Mouse (Mus musculus): ENCODE data around the gene H3f3b. TPM values are rescaled to one million over a fixed set of nuclear protein-coding genes. Genes with fewer than 3 reads are reported as not detected.

H3f3b gene
- polyA plus RNA-seq, 1 experiment: 217 TPM

DNA sequence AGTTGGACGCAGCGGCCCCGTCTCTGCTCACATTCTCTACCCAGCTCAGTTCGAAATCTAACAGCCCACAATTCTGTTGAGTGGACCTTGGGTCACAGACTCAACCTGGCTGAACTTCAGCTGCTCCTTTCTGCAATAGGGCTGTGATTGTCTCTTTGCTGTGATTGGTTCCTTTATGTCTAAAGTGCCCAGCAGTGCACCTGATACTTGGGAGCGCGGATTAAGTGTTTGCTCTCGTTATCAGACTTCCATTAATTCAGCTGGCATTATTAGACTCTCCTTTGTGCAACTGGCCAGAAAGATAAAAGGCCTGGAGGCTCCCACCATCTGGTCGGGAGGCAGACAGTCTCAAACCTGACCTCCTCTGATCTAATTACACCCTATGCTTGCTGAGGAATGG, 12.9 kb downstream of the H3f3b start:
- H3K4me3 ChIP-seq (ENCODE audit: insufficient read depth, low read length): no peak overlapping the region
- no peaks in the 10 kb centered on the region; the same call in 1 of the 2 replicates for H3K4me1 ChIP-seq (ENCODE audit: control insufficient read depth, insufficient read depth, low read length)
- no peak overlapping the region for H3K27ac ChIP-seq (ENCODE audit: insufficient read depth, low read length)
- TF ChIP-seq POLR2A (IDR thresholded peaks at IDR 0.05; ENCODE audit: extremely low read depth, insufficient read depth, low read length) (no peak), CTCF (IDR thresholded peaks at IDR 0.05; ENCODE audit: extremely low read depth, insufficient read depth, low read length) (no peak)

DNA sequence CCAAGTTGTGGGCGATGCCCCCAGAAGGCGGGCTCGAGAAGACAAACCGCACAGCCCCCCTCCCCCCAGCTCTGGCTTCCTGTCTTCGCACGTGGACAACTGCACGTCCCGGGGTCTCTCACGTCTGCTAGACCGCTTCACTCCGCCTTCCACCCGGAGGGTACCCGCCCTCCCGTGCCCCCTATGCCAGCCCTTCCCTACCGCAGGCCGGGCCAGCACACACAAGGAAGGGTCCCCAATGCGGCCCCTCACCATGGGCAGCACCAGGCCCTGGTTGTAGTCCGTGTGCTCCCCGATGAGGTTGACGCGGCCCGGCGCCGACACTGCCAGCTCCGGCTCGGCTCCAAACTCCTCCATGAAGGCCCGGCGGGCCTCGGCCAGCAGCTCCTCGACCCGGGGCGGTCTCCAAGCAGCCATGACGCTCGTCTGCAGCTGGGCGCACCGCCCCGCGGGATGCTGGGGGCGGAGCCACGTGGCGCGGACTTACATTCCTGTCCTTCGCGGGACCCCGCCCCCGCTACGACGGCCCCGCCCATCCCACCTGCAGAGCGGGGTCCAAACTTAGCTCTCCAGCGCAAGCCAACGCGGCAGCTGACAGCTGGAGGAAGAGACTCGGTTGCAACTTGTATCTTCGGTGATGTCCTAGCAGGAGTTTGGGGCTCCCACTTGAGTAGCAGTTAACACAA, 15.4 kb downstream of the H3f3b start, which contains the start of gene Galk1:
Gene Galk1 (minus strand): TSS at position 458 of the 686 bp plus-strand sequence.
- no peak within 1 kb of the TSS for H3K27ac ChIP-seq (ENCODE audit: insufficient read depth, low read length)
- H3K4me3 ChIP-seq (ENCODE audit: insufficient read depth, low read length): peak within 1 kb of the TSS; percentile 58
- no peaks in the 10 kb centered on the region; the same call in 1 of the 2 replicates for H3K4me1 ChIP-seq (ENCODE audit: control insufficient read depth, insufficient read depth, low read length)
- TF ChIP-seq POLR2A (IDR thresholded peaks at IDR 0.05; ENCODE audit: extremely low read depth, insufficient read depth, low read length) (0 out of 2 replicates have a peak, but pooled peaks have one; percentile 26), CTCF (IDR thresholded peaks at IDR 0.05; ENCODE audit: extremely low read depth, insufficient read depth, low read length) (no peak)

DNA sequence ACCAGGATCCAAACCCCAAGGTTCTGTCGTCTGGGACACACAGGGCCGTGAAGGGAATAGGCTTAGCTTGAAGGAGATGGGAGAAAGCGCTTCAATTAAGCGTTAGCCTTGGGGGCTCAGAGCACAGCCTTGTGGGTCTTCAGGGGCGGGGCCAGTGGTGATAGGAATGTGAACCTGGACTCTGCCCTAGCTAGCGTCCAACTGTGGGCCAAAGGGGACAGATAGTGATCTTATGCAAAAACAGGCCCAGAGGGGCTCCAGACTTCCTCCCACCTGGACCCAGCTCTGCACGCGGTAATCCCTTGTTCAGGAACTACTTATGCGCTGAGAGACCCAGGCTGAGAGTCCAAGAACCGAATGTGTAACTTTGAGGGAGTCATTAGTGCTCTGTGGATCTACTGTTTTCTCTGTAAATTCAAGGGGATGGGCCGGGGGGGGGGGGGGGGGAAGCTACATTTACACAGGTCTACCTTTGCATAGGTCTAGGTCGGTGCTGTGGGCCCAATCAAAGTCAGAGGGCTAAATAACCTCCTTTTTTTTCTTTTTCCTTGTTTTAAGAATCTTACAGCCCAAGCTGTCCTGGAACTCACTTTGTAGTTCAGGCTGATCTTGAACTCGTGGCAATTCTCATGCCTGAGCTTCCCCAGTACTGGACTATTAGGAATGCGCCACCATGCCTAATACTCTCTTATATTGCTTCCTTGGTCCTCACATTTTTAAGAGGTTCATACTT, 16.1 kb downstream of the H3f3b start:
- Histone ChIP-seq H3K27ac (ENCODE audit: insufficient read depth, low read length) (no peak overlapping the region), H3K4me3 (ENCODE audit: insufficient read depth, low read length) (peak overlapping the region; percentile 58), H3K4me1 (ENCODE audit: control insufficient read depth, insufficient read depth, low read length) (no peaks in the 10 kb centered on the region; the same call in 1 of the 2 replicates)
- TF ChIP-seq POLR2A (IDR thresholded peaks at IDR 0.05; ENCODE audit: extremely low read depth, insufficient read depth, low read length): no peak

DNA sequence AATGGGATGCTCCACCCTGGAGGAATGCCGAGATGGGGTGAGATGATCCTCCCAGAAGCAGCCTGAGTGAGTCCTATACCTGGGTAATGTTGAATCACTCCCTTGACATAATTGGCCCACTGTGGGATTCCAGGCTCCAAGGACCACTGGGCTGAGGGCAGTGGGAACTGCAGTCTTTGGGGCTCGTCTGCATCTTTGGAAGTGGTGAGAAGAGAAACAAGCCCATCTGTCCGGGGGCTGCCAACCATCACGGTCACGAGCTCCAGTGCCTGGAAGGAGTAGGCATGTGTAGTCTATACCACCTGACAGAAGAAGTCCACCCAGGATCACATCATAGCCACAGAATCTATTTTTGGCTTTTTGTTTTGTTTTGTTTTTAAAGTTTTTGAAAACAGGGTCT, 16.8 kb downstream of the H3f3b start:
- Histone ChIP-seq H3K4me3 (ENCODE audit: insufficient read depth, low read length) (no peak overlapping the region), H3K4me1 (ENCODE audit: control insufficient read depth, insufficient read depth, low read length) (no peaks in the 10 kb centered on the region; the same call in 1 of the 2 replicates), H3K27ac (ENCODE audit: insufficient read depth, low read length) (no peak overlapping the region)
- no peak for TF ChIP-seq CTCF (IDR thresholded peaks at IDR 0.05; ENCODE audit: extremely low read depth, insufficient read depth, low read length)
- TF ChIP-seq POLR2A (IDR thresholded peaks at IDR 0.05; ENCODE audit: extremely low read depth, insufficient read depth, low read length): no peak

DNA sequence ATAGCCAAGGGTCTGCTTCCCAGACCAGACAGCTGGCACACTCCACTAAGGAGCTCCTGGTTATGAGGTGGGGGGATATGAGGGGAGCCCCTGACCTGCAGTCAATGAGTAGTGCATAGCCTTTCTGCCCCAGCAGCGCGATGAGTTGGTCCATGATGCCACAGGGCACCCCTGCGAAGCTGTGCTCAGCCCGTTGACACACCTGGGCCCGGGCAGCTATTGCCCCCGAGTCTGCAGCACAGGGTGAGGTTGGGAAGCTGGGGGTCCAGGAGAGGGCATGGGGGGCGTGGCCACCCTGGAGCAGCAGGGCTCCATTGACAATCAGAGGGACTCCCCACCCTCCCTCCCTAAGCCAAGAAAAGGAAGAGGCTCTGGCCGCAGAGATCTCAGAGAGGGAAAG, 17.6 kb downstream of the H3f3b start:
- TF ChIP-seq CTCF (IDR thresholded peaks at IDR 0.05; ENCODE audit: extremely low read depth, insufficient read depth, low read length) (no peak), POLR2A (IDR thresholded peaks at IDR 0.05; ENCODE audit: extremely low read depth, insufficient read depth, low read length) (no peak)
- no peak overlapping the region for H3K27ac ChIP-seq (ENCODE audit: insufficient read depth, low read length)
- no peak overlapping the region for H3K4me3 ChIP-seq (ENCODE audit: insufficient read depth, low read length)
- no peaks in the 10 kb centered on the region; the same call in 1 of the 2 replicates for H3K4me1 ChIP-seq (ENCODE audit: control insufficient read depth, insufficient read depth, low read length)

DNA sequence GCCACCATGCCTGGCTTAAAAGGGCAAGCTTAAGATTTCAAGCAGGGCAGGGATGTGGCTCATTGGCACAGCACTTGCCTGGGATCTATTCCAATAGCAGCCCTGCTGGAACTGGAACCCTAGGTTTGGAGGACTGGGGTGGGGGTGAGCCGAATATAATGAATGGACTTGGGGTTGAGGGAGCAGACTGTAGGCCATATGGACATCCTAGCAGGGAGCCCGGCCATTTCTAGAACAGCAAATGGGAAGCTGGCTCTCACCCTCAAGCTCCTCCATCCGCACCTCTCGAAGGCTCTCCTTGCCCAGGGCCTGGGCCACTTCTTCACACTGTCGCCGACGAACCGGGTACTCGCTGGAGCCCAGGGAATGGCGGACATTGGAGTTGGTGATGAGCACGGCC, 18.1 kb downstream of the H3f3b start:
- TF ChIP-seq CTCF (IDR thresholded peaks at IDR 0.05; ENCODE audit: extremely low read depth, insufficient read depth, low read length) (no peak), POLR2A (IDR thresholded peaks at IDR 0.05; ENCODE audit: extremely low read depth, insufficient read depth, low read length) (no peak)
- Histone ChIP-seq H3K27ac (ENCODE audit: insufficient read depth, low read length) (no peak overlapping the region), H3K4me3 (ENCODE audit: insufficient read depth, low read length) (no peak overlapping the region), H3K4me1 (ENCODE audit: control insufficient read depth, insufficient read depth, low read length) (no peaks in the 10 kb centered on the region; the same call in 1 of the 2 replicates)

DNA sequence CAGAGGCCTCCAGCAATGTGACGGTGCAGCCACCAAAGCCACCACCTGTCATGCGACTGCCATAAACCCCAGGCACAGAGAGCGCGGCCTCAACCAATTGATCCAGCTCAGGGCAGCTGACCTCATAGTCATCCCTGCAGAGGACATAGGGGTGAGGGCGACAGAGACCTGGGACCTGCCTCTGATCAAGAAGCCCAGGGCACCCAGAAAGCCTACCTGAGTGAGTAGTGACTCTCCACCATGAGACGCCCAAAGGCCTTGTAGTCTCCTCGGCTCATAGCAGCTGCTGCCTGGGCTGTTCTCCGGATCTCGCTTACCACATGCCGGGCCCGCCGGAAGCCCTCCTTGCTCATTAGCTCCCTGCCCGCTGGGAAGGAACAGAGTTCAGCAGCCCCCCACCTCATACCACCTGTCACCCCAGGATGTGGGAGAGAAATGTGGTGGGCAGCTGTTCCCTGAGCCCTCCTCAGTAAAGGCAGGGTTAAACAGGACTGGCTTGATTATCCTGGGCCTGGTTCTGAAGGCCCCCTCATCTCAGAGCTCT, 18.9 kb downstream of the H3f3b start:
- H3K4me3 ChIP-seq (ENCODE audit: insufficient read depth, low read length): no peak overlapping the region

DNA sequence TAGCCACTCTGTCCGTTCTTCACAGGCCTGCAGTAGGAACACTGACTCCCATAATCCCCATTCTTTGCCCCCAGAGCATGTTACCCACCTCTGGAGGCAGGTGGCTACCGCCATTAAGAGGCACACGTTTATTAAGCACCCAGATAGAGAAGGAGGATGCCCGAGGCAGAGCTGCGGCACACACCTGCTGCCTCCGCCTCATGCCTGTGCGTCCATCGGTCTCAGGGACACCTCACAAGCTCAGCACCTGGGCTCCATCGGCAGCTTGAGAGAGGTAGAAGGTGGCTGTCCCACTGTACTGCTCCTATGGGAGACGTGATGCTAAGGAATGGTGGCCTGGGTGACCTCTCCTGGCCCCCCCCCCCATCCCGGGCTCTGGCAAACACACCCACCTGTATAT, 19.4 kb downstream of the H3f3b start:
- no peaks in the 10 kb centered on the region; the same call in 1 of the 2 replicates for H3K4me1 ChIP-seq (ENCODE audit: control insufficient read depth, insufficient read depth, low read length)
- H3K4me3 ChIP-seq (ENCODE audit: insufficient read depth, low read length): no peak overlapping the region
- no peak overlapping the region for H3K27ac ChIP-seq (ENCODE audit: insufficient read depth, low read length)
- no peak for TF ChIP-seq CTCF (IDR thresholded peaks at IDR 0.05; ENCODE audit: extremely low read depth, insufficient read depth, low read length)
- TF ChIP-seq POLR2A (IDR thresholded peaks at IDR 0.05; ENCODE audit: extremely low read depth, insufficient read depth, low read length): no peak

More for the DNA sequence above, 18.9 kb downstream of the H3f3b start:
- Histone ChIP-seq H3K27ac (ENCODE audit: insufficient read depth, low read length) (no peak overlapping the region), H3K4me1 (ENCODE audit: control insufficient read depth, insufficient read depth, low read length) (no peaks in the 10 kb centered on the region; the same call in 1 of the 2 replicates)
- no peak for TF ChIP-seq CTCF (IDR thresholded peaks at IDR 0.05; ENCODE audit: extremely low read depth, insufficient read depth, low read length)
- no peak for TF ChIP-seq POLR2A (IDR thresholded peaks at IDR 0.05; ENCODE audit: extremely low read depth, insufficient read depth, low read length)

DNA sequence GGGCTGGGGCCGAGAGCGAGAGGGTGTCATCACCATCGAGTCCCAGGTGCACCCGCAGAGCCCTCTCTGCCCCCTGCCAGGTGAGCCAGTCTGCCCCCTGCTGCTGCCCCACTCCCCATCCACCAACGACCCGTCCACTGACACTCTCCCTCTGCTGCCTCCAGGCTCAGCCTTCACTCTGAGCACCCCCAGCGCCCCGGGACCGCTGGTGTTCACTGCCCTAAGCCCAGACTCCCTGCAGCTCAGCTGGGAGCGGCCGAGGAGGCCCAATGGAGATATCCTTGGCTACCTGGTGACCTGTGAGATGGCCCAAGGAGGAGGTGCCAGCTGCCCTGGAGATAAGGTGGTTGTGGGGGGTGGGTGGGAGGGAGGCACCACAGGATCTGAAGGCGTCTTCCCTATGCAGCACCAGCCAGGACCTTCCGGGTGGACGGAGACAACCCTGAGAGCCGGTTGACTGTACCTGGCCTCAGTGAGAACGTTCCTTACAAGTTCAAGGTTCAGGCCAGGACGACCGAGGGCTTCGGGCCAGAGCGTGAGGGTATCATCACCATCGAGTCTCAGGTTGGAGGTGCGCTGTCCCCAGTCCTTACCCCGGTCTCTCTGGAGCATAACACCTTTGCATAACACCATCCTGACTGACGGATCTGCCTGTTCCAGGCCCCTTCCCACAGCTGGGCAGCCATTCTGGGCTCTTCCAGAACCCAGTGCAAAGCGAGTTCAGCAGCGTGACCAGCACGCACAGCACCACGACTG, 20.5 kb downstream of the H3f3b start:
- Histone ChIP-seq H3K27ac (ENCODE audit: insufficient read depth, low read length) (no peak overlapping the region), H3K4me1 (ENCODE audit: control insufficient read depth, insufficient read depth, low read length) (no peaks in the 10 kb centered on the region), H3K4me3 (ENCODE audit: insufficient read depth, low read length) (no peak overlapping the region)
- TF ChIP-seq CTCF (IDR thresholded peaks at IDR 0.05; ENCODE audit: extremely low read depth, insufficient read depth, low read length): no peak
- no peak for TF ChIP-seq POLR2A (IDR thresholded peaks at IDR 0.05; ENCODE audit: extremely low read depth, insufficient read depth, low read length)
